Mouse (Mus musculus) kidney, postnatal 36 days (tissue): ENCODE measurements around the gene Catsper2.
A peak's percentile ranks its signal among the peaks of the same experiment; 100 is the strongest.

ENCODE experiments used
- DNase-seq, 2 experiments: peaks; one replicate each; pipeline ENCODE4 v3.0.0; 2021 to 2022; ENCODE audit warnings: mixed read lengths in 2 of 2

Catsper2 gene

GRCm38 (mm10) chr2:121413387-121414042 is at the start of gene Catsper2, which contains the start of gene Pdia3:
Gene Catsper2 (minus strand): TSS chr2:121413792.
Gene Pdia3 (plus strand): TSS chr2:121413775.
- peak; percentile 97 to 98 for DNase-seq

- no peak for DNase-seq
Observed at GRCm38 (mm10) chr2:121460071-121460470, 46.5 kb upstream of the Catsper2 start.

- DNase-seq, result peak; percentile 88 to 92
Observed at GRCm38 (mm10) chr2:121456692-121457642, 43.4 kb upstream of the Catsper2 start, which contains the start of gene Serinc4. Gene Serinc4 (minus strand): TSS chr2:121456781.

- no peak for DNase-seq
Observed at GRCm38 (mm10) chr2:121455534-121455933, 41.9 kb upstream of the Catsper2 start.

GRCm38 (mm10) chr2:121453917-121454316 is 40.3 kb upstream of the Catsper2 start:
- DNase-seq, result no peak

- no peak for DNase-seq
Observed at GRCm38 (mm10) chr2:121452990-121453389, 39.4 kb upstream of the Catsper2 start, which contains the start of gene Hypk. Gene Hypk (plus strand): TSS chr2:121453290.

- DNase-seq, result no peak
Observed at GRCm38 (mm10) chr2:121452361-121452760, 38.8 kb upstream of the Catsper2 start.

GRCm38 (mm10) chr2:121450093-121450492 is 36.5 kb upstream of the Catsper2 start:
- peak in 1 of 2 experiments; percentile 43 for DNase-seq

GRCm38 (mm10) chr2:121449545-121450011 is 36.0 kb upstream of the Catsper2 start:
- no peak for DNase-seq

GRCm38 (mm10) chr2:121448739-121449535 is 35.3 kb upstream of the Catsper2 start, which contains the start of gene Serf2:
Gene Serf2 (plus strand): TSS chr2:121449195.
- DNase-seq, result peak; percentile 100

GRCm38 (mm10) chr2:121448136-121448535 is 34.5 kb upstream of the Catsper2 start:
- DNase-seq, result peak; percentile 61 to 77

GRCm38 (mm10) chr2:121447006-121447405 is 33.4 kb upstream of the Catsper2 start:
- DNase-seq, result no peak

- DNase-seq, result no peak
Observed at GRCm38 (mm10) chr2:121446506-121446905, 32.9 kb upstream of the Catsper2 start.

GRCm38 (mm10) chr2:121445117-121445516 is 31.5 kb upstream of the Catsper2 start:
- DNase-seq, result no peak

GRCm38 (mm10) chr2:121444178-121444577 is 30.6 kb upstream of the Catsper2 start, which contains the start of gene Ell3:
Gene Ell3 (minus strand): TSS chr2:121444278.
- no peak for DNase-seq

- no peak for DNase-seq
Observed at GRCm38 (mm10) chr2:121443068-121443349, 29.4 kb upstream of the Catsper2 start.

GRCm38 (mm10) chr2:121442259-121443067 is 28.9 kb upstream of the Catsper2 start:
- DNase-seq, result peak; percentile 92 to 96

- DNase-seq, result no peak
Observed at GRCm38 (mm10) chr2:121441800-121442199, 28.2 kb upstream of the Catsper2 start.

- no peak for DNase-seq
Observed at GRCm38 (mm10) chr2:121440834-121441605, 27.4 kb upstream of the Catsper2 start.

- DNase-seq, result peak; percentile 79 to 82
Observed at GRCm38 (mm10) chr2:121439746-121440145, 26.2 kb upstream of the Catsper2 start.

- DNase-seq, result no peak
Observed at GRCm38 (mm10) chr2:121434854-121435253, 21.3 kb upstream of the Catsper2 start.
